Mouse (Mus musculus) WW6 (cell line): ENCODE data around the gene Eif2d.

ENCODE experiments used
- DNase-seq: peaks from one replicate; pipeline ENCODE4 v3.0.0-alpha.2; 2013; ENCODE audit warnings: low read depth, low spot score

Eif2d gene

DNA sequence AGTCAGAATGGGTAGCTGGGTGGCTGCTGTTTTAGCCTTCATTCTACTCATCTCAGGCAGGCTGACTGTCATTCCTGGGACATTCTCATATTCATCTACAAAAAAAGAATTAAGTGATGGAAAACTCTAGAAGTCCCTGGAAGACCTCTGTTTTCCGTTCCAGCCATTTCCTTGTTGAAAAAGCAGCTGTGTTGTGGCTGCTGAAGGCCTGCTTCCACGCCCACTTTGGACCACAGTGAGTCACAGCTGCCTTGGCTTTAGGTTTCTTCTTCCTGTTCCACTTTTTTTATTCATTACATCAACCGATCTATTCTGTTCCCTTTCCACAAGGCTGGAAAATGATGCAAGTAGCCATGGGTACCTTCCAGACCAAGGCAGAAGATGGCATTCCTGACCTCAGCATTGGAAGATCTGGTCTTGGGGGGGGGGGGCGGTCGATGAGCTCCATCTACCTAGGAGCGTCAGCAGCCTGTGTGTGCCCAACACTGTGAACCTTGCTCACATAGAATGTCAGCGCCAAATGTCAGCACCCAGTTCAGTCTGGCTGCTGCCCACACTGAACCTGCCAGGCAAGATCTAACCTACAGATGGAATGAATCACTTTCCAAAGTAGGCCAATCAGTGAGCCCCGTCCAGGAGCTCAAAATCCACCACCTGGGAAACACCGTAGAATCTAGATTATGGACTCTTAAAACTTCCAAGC is 31.4 kb downstream of the Eif2d start:
- no peak for DNase-seq

GRCm38 (mm10) chr1:131184956-131185660 is 32.1 kb downstream of the Eif2d start:
- DNase-seq: no peak

DNA sequence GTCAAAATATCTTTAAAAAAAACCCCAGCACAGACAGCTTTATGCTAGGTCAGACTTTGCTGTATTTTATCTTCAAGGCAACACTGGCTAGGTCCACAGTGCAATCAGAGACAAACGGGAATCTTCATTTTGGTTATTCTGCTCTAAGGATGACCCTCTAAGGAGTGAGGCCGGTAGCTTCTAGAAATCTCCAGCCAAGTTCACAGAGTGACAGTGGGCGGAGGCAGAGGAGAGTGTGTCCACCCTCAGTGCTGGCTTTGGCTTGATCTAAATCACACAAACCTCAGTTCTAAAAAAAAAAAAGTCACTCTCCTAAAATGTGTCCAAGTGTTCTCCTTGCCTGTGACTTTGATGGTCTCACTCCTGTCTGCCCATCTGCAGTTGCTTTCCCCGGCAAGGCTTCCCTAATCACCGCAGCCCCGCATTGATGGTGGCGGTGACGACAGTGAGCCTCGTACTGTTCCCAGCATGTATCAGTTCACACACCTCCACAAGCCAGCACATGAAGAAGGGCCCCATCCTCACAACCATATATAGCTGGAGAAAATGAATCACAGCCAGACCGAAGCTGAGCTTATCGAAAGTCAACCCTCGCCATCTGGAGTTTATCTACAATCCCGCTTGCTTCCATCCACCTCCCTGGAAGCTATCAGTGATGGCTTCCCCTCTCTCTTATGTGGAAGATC is 33.0 kb downstream of the Eif2d start:
- no peak for DNase-seq

DNA sequence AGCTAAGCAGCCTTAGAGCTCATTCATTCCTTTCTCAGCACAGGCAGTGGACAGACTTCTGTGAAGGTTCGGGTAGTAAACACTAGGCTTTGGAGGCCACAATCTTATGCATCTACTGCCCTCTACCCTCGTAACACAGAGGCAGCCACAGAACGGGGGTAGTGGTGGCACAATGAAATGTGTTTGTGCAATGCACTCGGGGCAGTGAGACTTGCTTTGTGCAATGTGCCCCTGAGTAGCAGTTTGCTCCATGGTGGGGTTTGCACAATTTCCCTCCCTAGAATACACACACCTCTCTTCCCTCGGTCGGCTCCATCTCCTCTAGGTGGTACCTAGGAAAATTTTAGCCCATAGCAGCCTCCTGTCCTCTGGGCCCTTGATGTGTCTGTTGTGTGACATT is 34.0 kb downstream of the Eif2d start:
- no peak for DNase-seq

DNA sequence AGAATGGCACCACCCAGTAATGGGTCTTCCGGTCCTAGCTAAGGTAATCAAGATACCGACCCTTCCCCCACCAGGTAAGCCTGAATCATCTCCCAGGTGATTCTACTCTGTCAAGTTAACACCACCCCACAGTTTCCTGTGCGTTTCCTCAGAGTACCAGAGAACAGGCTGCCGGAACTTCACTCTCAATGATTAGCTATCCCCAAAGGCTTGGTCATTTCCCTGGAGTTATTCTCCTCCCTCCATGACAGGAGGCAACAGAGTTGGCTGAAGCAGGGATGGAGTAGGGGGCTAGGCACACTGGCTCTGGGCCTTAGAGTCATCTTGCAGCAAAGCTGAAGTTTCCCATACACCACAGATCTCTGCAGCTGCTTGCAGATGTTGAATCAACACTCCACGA is 34.9 kb downstream of the Eif2d start:
- no peak for DNase-seq

DNA sequence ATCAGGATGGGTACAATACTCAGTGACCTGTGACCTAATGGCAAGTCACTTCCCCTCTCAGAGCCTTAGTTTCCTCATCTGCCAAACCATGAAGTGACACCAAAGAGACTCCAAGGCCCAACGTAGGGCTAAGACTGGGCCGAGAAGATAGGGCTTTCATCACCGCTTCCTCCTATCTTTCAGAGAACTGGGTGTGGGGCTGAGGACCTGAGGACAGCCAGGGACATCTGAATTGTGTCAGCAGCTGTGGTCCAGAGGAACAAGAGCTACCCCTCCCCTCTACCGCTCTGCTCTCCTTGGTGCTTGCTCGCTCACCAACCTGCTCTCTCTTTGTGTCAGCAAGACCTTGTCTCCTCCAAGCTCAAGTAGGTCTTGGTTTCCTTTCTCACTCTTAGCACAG is 35.7 kb downstream of the Eif2d start:
- no peak for DNase-seq

DNA sequence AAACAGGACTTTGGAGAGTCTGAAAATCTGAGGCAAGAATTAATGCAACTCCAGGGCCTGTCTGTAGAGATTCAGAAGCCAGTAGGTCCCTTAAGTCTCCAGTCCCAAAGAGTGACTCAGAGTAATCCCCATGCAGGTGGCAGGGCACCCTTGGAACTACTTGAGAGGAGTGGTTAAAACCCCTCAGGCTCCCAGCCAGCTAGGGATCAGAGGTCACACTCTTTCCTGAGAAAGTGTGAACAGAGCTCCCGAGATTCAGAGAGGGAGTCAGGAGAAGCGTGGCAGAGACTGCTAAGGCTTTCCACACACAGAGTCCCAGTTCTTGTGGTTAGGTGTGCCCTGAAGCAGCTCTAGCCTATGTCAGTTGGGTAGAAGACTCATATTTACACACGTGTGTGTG is 40.8 kb downstream of the Eif2d start:
- no peak for DNase-seq

GRCm38 (mm10) chr1:131195653-131196052 is 42.7 kb downstream of the Eif2d start:
- no peak for DNase-seq

GRCm38 (mm10) chr1:131196107-131196506 is 43.1 kb downstream of the Eif2d start:
- no peak for DNase-seq

GRCm38 (mm10) chr1:131198417-131198960 is 45.5 kb downstream of the Eif2d start:
- no peak for DNase-seq

- no peak for DNase-seq
Measured at GRCm38 (mm10) chr1:131199118-131199821, 46.3 kb downstream of the Eif2d start.

DNA sequence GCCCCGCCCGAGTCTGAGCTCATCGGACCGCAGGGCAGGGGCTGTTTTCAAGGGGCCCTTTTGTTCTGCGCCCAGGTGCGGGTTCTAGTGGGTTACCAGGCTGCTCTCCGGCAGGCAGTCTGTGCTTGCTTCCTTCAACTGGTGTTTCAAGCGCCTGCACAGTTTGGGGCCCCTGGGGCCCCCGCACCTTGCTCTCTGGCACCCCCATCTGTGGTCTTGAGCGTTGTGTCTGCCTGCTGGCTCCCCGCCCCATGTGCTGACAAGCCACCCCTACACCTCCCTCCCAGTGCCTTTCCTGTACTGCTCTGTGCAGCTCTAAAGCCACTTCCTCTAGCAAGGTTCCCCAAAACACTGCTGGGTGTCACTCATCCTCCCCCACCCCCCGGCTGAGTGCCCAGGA is 47.0 kb downstream of the Eif2d start:
- no peak for DNase-seq

DNA sequence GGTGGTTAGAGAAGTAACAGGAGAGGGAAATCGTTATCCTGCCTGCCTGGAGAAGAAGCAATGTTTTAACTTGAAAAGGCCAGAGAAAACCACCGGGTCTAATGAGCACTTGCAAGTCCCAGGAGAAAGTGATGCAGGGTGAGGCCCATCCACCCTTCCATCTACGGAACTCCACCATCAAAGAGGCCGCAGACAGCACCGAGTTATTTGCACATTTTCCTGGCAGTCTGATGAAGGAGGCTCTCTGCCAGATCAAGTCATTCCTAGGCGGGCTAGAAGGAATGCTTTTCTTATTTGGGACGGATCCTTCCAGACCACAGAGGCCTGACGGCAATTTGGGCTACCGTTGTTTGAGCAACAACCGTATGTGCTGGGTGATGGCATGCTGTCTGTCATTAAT is 47.6 kb downstream of the Eif2d start:
- no peak for DNase-seq

DNA sequence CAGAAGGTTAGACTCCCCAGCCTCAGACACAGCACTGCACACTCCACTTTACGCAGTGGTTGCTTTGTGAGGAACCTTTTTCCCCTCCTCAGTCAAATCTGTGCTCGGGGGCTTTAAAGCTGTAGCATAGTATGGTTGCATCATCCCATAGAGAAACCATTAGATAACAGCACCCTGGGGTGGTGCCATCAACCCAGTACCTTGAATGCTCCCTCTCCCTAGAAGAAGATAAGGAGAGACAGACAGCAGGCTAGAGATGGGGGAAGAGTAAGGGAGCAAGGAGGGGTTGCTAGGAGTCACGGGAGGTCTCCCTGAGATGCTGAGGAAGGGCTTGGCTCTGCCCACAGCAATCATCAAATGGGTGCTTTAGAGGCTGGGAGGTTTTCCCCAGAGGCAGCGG is 48.4 kb downstream of the Eif2d start:
- no peak for DNase-seq

- DNase-seq: no peak
Measured at GRCm38 (mm10) chr1:131204461-131204860, 51.5 kb downstream of the Eif2d start.

GRCm38 (mm10) chr1:131206342-131206741 is 53.4 kb downstream of the Eif2d start:
- DNase-seq: no peak

GRCm38 (mm10) chr1:131207531-131207930 is 54.5 kb downstream of the Eif2d start:
- DNase-seq: no peak

- no peak for DNase-seq
Measured at GRCm38 (mm10) chr1:131208081-131208480, 55.1 kb downstream of the Eif2d start.

DNA sequence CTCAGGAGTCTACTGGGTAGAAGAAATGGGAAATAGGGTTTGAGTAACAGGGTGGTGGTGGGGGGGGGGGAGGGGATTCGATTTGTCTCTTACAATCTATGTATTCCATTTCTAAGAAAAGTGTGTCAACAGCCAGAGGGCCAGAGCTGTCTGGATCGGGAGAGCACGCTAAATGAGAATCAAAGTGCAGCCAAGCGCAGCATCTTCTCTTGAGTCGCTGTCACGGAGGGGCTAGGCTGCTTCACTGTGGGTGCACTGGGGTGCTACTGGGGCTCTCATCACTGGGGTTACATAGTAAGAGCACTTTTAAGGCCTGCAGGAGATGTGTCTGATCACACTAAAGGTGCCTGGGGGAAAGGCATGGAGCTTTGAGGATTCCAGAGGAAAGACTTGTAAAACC is 55.8 kb downstream of the Eif2d start:
- no peak for DNase-seq

GRCm38 (mm10) chr1:131209971-131210426 is 57.0 kb downstream of the Eif2d start:
- DNase-seq: no peak

DNA sequence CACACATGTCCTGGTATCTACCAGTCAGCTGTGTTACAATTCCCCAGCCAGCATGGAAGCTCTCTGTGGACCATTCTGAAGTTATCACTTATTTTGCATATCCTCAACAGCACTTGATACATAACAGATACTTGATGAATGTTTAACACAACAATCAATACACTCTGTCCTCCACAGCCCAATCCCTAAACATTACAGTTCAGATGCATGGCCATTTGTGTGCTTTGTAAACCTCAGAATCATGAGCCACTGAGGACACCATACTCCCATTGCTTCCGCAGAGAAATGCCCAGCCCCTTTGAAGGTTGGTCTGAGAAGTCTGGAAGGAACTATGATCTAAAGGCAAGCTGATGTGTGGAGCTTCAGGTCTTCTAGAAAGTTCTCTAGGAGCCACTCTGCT is 58.7 kb downstream of the Eif2d start:
- DNase-seq: no peak

GRCm38 (mm10) chr1:131212956-131213355 is 60.0 kb downstream of the Eif2d start:
- DNase-seq: no peak
